Comparison of ENCODE assay signal across 8 mouse cellular contexts in genomic region chr17:23726758-23727142, GRCm38 (mm10). TPM values are rescaled to one million over a fixed set of nuclear protein-coding genes. Genes with fewer than 3 reads are reported as not detected.
A peak's percentile ranks its signal among the peaks of the same experiment; 100 is the strongest.
DNase-seq lines count a peak whose midpoint lies in the region; ATAC-seq and TF ChIP-seq lines count a peak whose summit lies in the region.

No protein-coding gene starts in this region.

- H3K4me2 ChIP-seq in embryonic facial prominence, embryonic 14.5 days (ENCODE audit: low read depth, low read length): peak overlapping the region; percentile 78
- peak overlapping the region; percentile 73 for H3K4me2 ChIP-seq in heart, embryonic 13.5 days
- H3K4me2 ChIP-seq in lung, postnatal 0 days (replicated peaks; ENCODE audit: low read depth, low read length): peak overlapping the region; percentile 88

- H3K4me3 ChIP-seq in G1E (ENCODE audit: low read depth, low read length): peak overlapping the region; percentile 83
- peak overlapping the region; percentile 74 for H3K4me3 ChIP-seq in bone marrow, adult 2 months (replicated peaks; ENCODE audit: control insufficient read depth, low read depth, low read length)
- peak overlapping the region; percentile 90 for H3K4me3 ChIP-seq in embryonic facial prominence, embryonic 14.5 days (ENCODE audit: low read depth, low read length)
- peak overlapping the region; percentile 76 for H3K4me3 ChIP-seq in heart, embryonic 13.5 days
- H3K4me3 ChIP-seq in lung, postnatal 0 days (ENCODE audit: low read depth, low read length): peak overlapping the region; percentile 81

- no peaks in the 10 kb centered on the region for H3K9me3 ChIP-seq in G1E (replicated peaks)
- no peaks in the 10 kb centered on the region for H3K9me3 ChIP-seq in embryonic facial prominence, embryonic 14.5 days (ENCODE audit: control insufficient read depth, low read length)
- H3K9me3 ChIP-seq in heart, embryonic 13.5 days: no peaks in the 10 kb centered on the region
- no peaks in the 10 kb centered on the region for H3K9me3 ChIP-seq in lung, postnatal 0 days (ENCODE audit: low read length)

- no peak for TF ChIP-seq POLR2A in bone marrow, adult 2 months (IDR thresholded peaks at IDR 0.05; ENCODE audit: borderline replicate concordance, control insufficient read depth, low read depth, low read length)

- H3K4me1 ChIP-seq in G1E (ENCODE audit: insufficient read depth, low read depth, low read length): peaks cover 29% of the 10 kb centered on the region
- H3K4me1 ChIP-seq in bone marrow, adult 2 months (ENCODE audit: control insufficient read depth, insufficient read depth, low read length): no peaks in the 10 kb centered on the region; the same call in 1 of the 2 replicates
- H3K4me1 ChIP-seq in embryonic facial prominence, embryonic 14.5 days (ENCODE audit: control insufficient read depth, insufficient read depth, low read length): 0 out of 2 replicates have a peak, but pooled peaks cover 9% of the 10 kb centered on the region
- H3K4me1 ChIP-seq in heart, embryonic 13.5 days: peaks cover 20% of the 10 kb centered on the region
- peaks cover 3% of the 10 kb centered on the region; the same call in 1 of the 2 replicates for H3K4me1 ChIP-seq in lung, postnatal 0 days (ENCODE audit: insufficient read depth, low read depth, low read length)

- DNase-seq in G1E (ENCODE audit: low spot score): peak; percentile 77
- peak; percentile 92 for DNase-seq in embryonic facial prominence, embryonic 14.5 days (ENCODE audit: low spot score)
- peak; percentile 89 for DNase-seq in kidney, postnatal 10 days
- peak; percentile 97 for DNase-seq in lung, postnatal 0 days (ENCODE audit: low spot score)
- peak; percentile 79 for DNase-seq in retina, embryonic 14.5 days (ENCODE audit: low spot score)
- DNase-seq in thymus, postnatal 14 days: no peak

- peaks cover 10% of the 10 kb centered on the region for H3K27me3 ChIP-seq in G1E (ENCODE audit: insufficient read depth, low read length)
- H3K27me3 ChIP-seq in embryonic facial prominence, embryonic 14.5 days (replicated peaks; ENCODE audit: control insufficient read depth, insufficient read depth, low read length): no peaks in the 10 kb centered on the region
- no peaks in the 10 kb centered on the region for H3K27me3 ChIP-seq in heart, embryonic 13.5 days (replicated peaks)
- no peaks in the 10 kb centered on the region for H3K27me3 ChIP-seq in lung, postnatal 0 days (replicated peaks; ENCODE audit: insufficient read depth, low read length)

- H3K9ac ChIP-seq in embryonic facial prominence, embryonic 14.5 days (ENCODE audit: low read depth, low read length): peak overlapping the region; percentile 84
- peak overlapping the region; percentile 87 for H3K9ac ChIP-seq in heart, embryonic 13.5 days
- peak overlapping the region; percentile 36; the same call in 1 of the 2 replicates for H3K9ac ChIP-seq in lung, postnatal 0 days (replicated peaks; ENCODE audit: low read depth)

- WGBS in bone marrow, adult 2 months: 1% methylated on average over 19 of the region's 20 CpGs
- WGBS in embryonic facial prominence, embryonic 14.5 days: under 1% methylated on average over 17 of the region's 20 CpGs
- under 1% methylated on average over 20 of the region's 20 CpGs for WGBS in heart, embryonic 13.5 days
- WGBS in lung, postnatal 0 days: under 1% methylated on average over 20 of the region's 20 CpGs

- H3K27ac ChIP-seq in bone marrow, adult 2 months (ENCODE audit: control insufficient read depth, insufficient read depth, low read depth, low read length, poor library complexity): peak overlapping the region; percentile 15; the same call in 1 of the 2 replicates
- H3K27ac ChIP-seq in embryonic facial prominence, embryonic 14.5 days (replicated peaks; ENCODE audit: low read depth, low read length): peak overlapping the region; percentile 76
- H3K27ac ChIP-seq in heart, embryonic 13.5 days (replicated peaks): peak overlapping the region; percentile 90
- H3K27ac ChIP-seq in lung, postnatal 0 days (ENCODE audit: low read length): peak overlapping the region; percentile 84

- ATAC-seq in G1E (ENCODE audit: extremely low read depth, insufficient number of reproducible peaks, low FRiP score, poor library complexity, severe bottlenecking): peak; percentile 79
- ATAC-seq in embryonic facial prominence, embryonic 14.5 days (ENCODE audit: low read depth): peak; percentile 86
- ATAC-seq in heart, embryonic 13.5 days (ENCODE audit: extremely low read depth, insufficient number of reproducible peaks, low FRiP score, low TSS enrichment): peak; percentile 83
- peak; percentile 93 for ATAC-seq in lung, postnatal 0 days

- peaks cover 11% of the 10 kb centered on the region for H3K36me3 ChIP-seq in G1E (replicated peaks)
- no peaks in the 10 kb centered on the region for H3K36me3 ChIP-seq in embryonic facial prominence, embryonic 14.5 days (ENCODE audit: control insufficient read depth, insufficient read depth, low read length)
- H3K36me3 ChIP-seq in heart, embryonic 13.5 days: no peaks in the 10 kb centered on the region
- H3K36me3 ChIP-seq in lung, postnatal 0 days (ENCODE audit: insufficient read depth, low read length): no peaks in the 10 kb centered on the region

- no peak for TF ChIP-seq CTCF in G1E (IDR thresholded peaks at IDR 0.05; ENCODE audit: low read depth, low read length)
- no peak for TF ChIP-seq CTCF in bone marrow, adult 2 months (IDR thresholded peaks at IDR 0.05; ENCODE audit: control insufficient read depth, insufficient read depth, low read length)
- peak; percentile 60 for TF ChIP-seq CTCF in lung, postnatal 0 days (IDR thresholded peaks at IDR 0.05)

- TF ChIP-seq EP300 in lung, postnatal 0 days (IDR thresholded peaks at IDR 0.05): peak; percentile 37; the same call in 1 of the 2 replicates

RNA-seq across cellular contexts. Expression of gene Pkmyt1, which starts 0.6 kb away (rescaled TPM):
- 33.5 and 41.1 TPM in 2 replicates for total RNA-seq in G1E (2014; fragmentation: Nextera tagmentation)
- 10.8 and 12.9 TPM in 2 replicates for total RNA-seq in G1E (2017)
- polyA plus RNA-seq in G1E (2012): 125 and 147 TPM in 2 replicates
- 48.5 and 85.5 TPM in 2 replicates for polyA plus RNA-seq in bone marrow, adult 2 months (2011; ENCODE audit: insufficient read depth, insufficient read length, low replicate concordance, missing spikeins)
- 39.6 and 40.3 TPM in 2 replicates for polyA plus RNA-seq in embryonic facial prominence, embryonic 14.5 days (2014; fragmentation: Nextera tagmentation; extraction: Ambion mirVana)
- 30.9 and 31.0 TPM in 2 replicates for polyA plus RNA-seq in heart, embryonic 13.5 days (2015; fragmentation: Nextera tagmentation; extraction: Ambion mirVana)
- polyA plus RNA-seq in lung, postnatal 0 days (2015; fragmentation: Nextera tagmentation; extraction: Ambion mirVana): 10.4 and 11.5 TPM in 2 replicates

RNA-seq across cellular contexts. Expression of gene 1520401A03Rik, which starts 4.2 kb away (rescaled TPM):
- not detected in 2 replicates for total RNA-seq in G1E (2014; fragmentation: Nextera tagmentation)
- total RNA-seq in G1E (2017): 0.05 TPM in 1 of 2 replicates, not detected in the other
- polyA plus RNA-seq in G1E (2012): 0.02 TPM in 1 of 2 replicates, not detected in the other
- polyA plus RNA-seq in bone marrow, adult 2 months (2011; ENCODE audit: insufficient read depth, insufficient read length, low replicate concordance, missing spikeins): 0.90 and 3.5 TPM in 2 replicates
- polyA plus RNA-seq in embryonic facial prominence, embryonic 14.5 days (2014; fragmentation: Nextera tagmentation; extraction: Ambion mirVana): 1.6 and 2.8 TPM in 2 replicates
- 0.11 TPM in 1 of 2 replicates, not detected in the other for polyA plus RNA-seq in heart, embryonic 13.5 days (2015; fragmentation: Nextera tagmentation; extraction: Ambion mirVana)
- polyA plus RNA-seq in lung, postnatal 0 days (2015; fragmentation: Nextera tagmentation; extraction: Ambion mirVana): 0.20 TPM in 1 of 2 replicates, not detected in the other

RNA-seq across cellular contexts. Expression of gene Paqr4, which starts 13.9 kb away (rescaled TPM):
- total RNA-seq in G1E (2014; fragmentation: Nextera tagmentation): 0.39 and 1.9 TPM in 2 replicates
- total RNA-seq in G1E (2017): 2.6 and 3.2 TPM in 2 replicates
- 2.3 and 3.5 TPM in 2 replicates for polyA plus RNA-seq in G1E (2012)
- 6.4 and 8.1 TPM in 2 replicates for polyA plus RNA-seq in bone marrow, adult 2 months (2011; ENCODE audit: insufficient read depth, insufficient read length, low replicate concordance, missing spikeins)
- 20.9 and 22.9 TPM in 2 replicates for polyA plus RNA-seq in embryonic facial prominence, embryonic 14.5 days (2014; fragmentation: Nextera tagmentation; extraction: Ambion mirVana)
- 12.3 and 12.6 TPM in 2 replicates for polyA plus RNA-seq in heart, embryonic 13.5 days (2015; fragmentation: Nextera tagmentation; extraction: Ambion mirVana)
- polyA plus RNA-seq in lung, postnatal 0 days (2015; fragmentation: Nextera tagmentation; extraction: Ambion mirVana): 45.2 and 47.7 TPM in 2 replicates

RNA-seq across cellular contexts. Expression of gene Kremen2, which starts 18.9 kb away (rescaled TPM):
- total RNA-seq in G1E (2014; fragmentation: Nextera tagmentation) (not detected in 2 replicates), G1E (2017) (0.05 and 0.29 TPM in 2 replicates)
- 1.2 and 1.4 TPM in 2 replicates for polyA plus RNA-seq in G1E (2012)
- polyA plus RNA-seq in bone marrow, adult 2 months (2011; ENCODE audit: insufficient read depth, insufficient read length, low replicate concordance, missing spikeins): not detected in 2 replicates
- 12.9 and 21.2 TPM in 2 replicates for polyA plus RNA-seq in embryonic facial prominence, embryonic 14.5 days (2014; fragmentation: Nextera tagmentation; extraction: Ambion mirVana)
- 0.09 and 0.32 TPM in 2 replicates for polyA plus RNA-seq in heart, embryonic 13.5 days (2015; fragmentation: Nextera tagmentation; extraction: Ambion mirVana)
- polyA plus RNA-seq in lung, postnatal 0 days (2015; fragmentation: Nextera tagmentation; extraction: Ambion mirVana): 0.41 and 0.52 TPM in 2 replicates

RNA-seq across cellular contexts. Expression of gene Cldn9, which starts 42.9 kb away (rescaled TPM):
- total RNA-seq in G1E (2014; fragmentation: Nextera tagmentation) (not detected in 2 replicates), G1E (2017) (not detected in 2 replicates)
- polyA plus RNA-seq in G1E (2012): not detected in 2 replicates
- polyA plus RNA-seq in bone marrow, adult 2 months (2011; ENCODE audit: insufficient read depth, insufficient read length, low replicate concordance, missing spikeins): not detected in 2 replicates
- 14.6 and 17.9 TPM in 2 replicates for polyA plus RNA-seq in embryonic facial prominence, embryonic 14.5 days (2014; fragmentation: Nextera tagmentation; extraction: Ambion mirVana)
- polyA plus RNA-seq in heart, embryonic 13.5 days (2015; fragmentation: Nextera tagmentation; extraction: Ambion mirVana): 0.29 and 0.32 TPM in 2 replicates
- 0.44 and 0.76 TPM in 2 replicates for polyA plus RNA-seq in lung, postnatal 0 days (2015; fragmentation: Nextera tagmentation; extraction: Ambion mirVana)

Comparison
In these comparisons a context has a peak if more than half of its experiments do, and no peak if none do; other contexts are left out.
1. H3K27ac ChIP-seq: peak in every context shown above with its lines; median percentile 90 in heart, embryonic 13.5 days; 84 in lung, postnatal 0 days; 76 in embryonic facial prominence, embryonic 14.5 days; 15 in bone marrow, adult 2 months.
2. H3K9ac ChIP-seq: peak in every context shown above with its lines; median percentile 87 in heart, embryonic 13.5 days; 84 in embryonic facial prominence, embryonic 14.5 days; 36 in lung, postnatal 0 days.